Mouse (Mus musculus): ENCODE results near the gene Arhgef38.

Gene Arhgef38

DNA sequence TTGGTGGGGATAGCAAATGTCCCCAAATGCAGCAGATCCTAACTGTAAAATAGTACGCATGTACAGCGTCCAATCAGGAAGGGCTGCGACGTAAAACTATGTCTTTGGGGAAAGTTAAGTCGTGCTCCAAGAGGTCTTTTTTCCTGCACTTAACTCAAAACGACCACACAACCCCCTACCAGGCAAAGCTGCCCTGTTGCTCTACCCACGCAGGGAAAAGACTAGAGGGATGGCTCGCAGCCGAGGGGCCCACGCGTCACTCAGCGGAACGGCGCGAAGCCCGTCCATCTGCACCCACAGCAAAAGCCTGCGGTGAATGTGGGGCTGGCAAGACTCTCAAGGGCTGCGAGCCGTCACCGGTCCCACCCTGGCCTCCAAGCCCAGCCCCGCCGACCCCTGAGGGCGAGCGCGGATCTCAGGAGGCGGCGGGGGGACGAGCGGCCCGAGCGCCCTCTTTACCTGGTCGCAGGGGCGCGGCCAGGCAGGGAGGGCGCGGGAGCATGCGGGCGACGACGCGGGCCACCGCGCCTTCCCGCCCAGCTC, 143.6 kb downstream of the Arhgef38 start:
- no peak for DNase-seq

DNA sequence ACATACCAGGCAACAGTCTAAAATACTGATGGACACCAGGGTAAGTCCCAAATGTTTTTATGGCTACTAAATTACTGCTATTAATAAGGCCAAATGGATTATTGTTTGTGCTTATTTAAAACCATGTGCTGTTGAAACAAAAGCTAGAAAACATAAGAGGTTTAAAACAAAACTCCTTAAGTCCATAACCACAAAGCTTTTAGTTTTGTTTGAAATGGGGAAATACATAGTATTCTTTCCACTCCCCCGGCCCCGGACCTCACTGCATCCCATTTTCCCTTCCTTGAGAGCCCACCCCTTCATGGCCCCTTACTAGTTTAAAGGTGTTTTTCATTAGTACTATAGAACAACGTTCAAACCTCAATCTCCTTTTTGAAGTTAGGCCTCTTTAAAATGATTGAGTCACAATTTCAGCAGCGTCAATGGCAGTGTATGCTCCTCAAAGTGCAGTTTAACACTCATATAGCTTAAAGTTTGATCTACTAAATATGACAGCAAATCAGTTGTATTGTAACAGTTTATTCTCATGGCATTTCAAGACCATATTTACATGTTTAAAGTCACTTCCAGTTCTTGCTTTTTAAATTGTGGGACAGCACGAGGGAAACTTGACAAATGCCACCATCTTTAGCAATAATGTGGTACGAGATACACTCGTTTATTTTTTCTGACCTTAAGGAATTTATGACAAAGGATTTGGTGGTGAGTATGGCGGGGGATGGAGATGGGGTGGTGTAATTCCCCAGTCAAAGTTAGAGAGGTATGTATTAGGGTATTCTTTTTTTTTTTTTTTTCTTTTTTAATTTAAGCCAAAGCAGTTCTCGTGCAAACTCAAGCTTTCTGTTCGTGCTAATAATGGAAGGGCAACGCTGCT, 144.3 kb downstream of the Arhgef38 start:
- no peak for DNase-seq

DNA sequence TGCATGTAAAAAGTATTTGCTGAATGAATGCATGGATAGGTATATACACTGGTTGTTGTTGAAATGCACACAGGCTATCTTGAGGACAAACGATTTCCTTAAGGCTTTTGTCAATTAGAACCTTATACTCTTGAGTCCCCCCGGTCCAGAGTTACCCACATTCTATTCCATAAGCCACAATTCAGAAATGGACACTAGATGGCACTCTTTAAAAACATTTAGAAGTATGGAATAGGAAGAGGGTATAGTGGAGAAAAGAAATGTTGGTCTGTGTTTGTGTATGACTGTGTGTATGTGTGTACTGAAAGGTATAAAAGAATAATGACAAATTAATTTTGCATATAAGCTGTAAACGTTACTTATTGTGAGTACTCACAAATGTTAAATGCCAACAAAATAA, 148.9 kb downstream of the Arhgef38 start:
- no peak for DNase-seq

DNA sequence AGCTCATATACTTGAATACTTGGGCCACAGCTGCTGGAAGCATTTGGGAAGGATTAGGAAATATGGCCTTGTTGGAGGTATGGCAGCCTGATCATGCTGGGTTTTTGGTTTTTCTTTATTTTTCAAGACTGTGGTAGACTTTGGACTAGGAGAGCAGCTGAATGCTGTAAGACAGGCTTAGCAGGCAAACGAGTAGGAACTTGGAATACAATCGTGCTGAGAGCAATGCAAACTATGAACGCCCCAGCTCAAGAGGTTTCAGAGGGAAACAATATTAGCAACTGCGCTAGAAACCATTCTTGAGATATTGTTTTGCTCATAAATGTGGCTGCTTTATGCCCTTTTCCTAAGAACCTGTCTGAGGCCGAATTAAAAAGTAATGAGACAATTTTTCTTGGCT, 152.0 kb downstream of the Arhgef38 start:
- no peak for DNase-seq

DNA sequence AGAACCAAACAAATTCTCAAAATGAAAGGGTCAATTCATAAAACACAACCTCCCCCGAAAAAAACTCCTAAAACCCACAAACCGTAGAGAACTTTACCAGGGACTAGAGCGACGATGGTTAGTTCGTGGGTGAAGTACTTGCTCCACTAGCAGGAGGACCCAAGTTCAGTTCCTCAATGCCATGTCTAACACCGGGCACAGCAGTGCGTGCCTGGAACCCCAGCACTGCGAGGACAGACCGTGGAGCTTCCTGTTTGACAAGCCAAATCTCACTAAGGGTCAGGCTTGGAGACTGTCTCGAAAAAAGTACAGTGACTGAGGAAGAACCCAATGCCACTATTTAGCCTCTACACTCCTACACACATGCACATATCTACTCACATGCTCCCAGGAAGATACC, 159.2 kb downstream of the Arhgef38 start:
- DNase-seq, result no peak

All from cerebellum, adult 11-12 months (tissue).